Mouse (Mus musculus): ENCODE measurements around the gene Ptk7.
"Not testable (repeated sequence)": the region's sequence is repeated elsewhere in the genome, so short reads cannot be mapped to it uniquely, and the experiment has no call there.

The Ptk7 gene

GRCm38 (mm10) chr17:46557321-46557720, 72.0 kb downstream of the Ptk7 start:
- DNase-seq (ENCODE audit: low read depth, low spot score), result not testable (repeated sequence)

GRCm38 (mm10) chr17:46556584-46556945, 72.7 kb downstream of the Ptk7 start:
- DNase-seq (ENCODE audit: low read depth, low spot score), result no peak

- DNase-seq (ENCODE audit: low read depth, low spot score), result peak; percentile 98
Measured at GRCm38 (mm10) chr17:46555673-46556583, 73.4 kb downstream of the Ptk7 start, which contains the start of gene Srf. Gene Srf (minus strand): TSS chr17:46556175.

- DNase-seq (ENCODE audit: low read depth, low spot score), result no peak
Measured at GRCm38 (mm10) chr17:46554977-46555672, 74.2 kb downstream of the Ptk7 start.

GRCm38 (mm10) chr17:46554646-46554976, 74.7 kb downstream of the Ptk7 start:
- no peak for DNase-seq (ENCODE audit: low read depth, low spot score)

- DNase-seq (ENCODE audit: low read depth, low spot score), result no peak
Measured at GRCm38 (mm10) chr17:46553926-46554325, 75.4 kb downstream of the Ptk7 start.

GRCm38 (mm10) chr17:46553469-46553868, 75.8 kb downstream of the Ptk7 start:
- DNase-seq (ENCODE audit: low read depth, low spot score), result no peak

- DNase-seq (ENCODE audit: low read depth, low spot score), result peak; percentile 91
Measured at GRCm38 (mm10) chr17:46552841-46553423, 76.4 kb downstream of the Ptk7 start.

GRCm38 (mm10) chr17:46552151-46552550, 77.2 kb downstream of the Ptk7 start:
- no peak for DNase-seq (ENCODE audit: low read depth, low spot score)

GRCm38 (mm10) chr17:46551369-46551768, 77.9 kb downstream of the Ptk7 start:
- DNase-seq (ENCODE audit: low read depth, low spot score), result no peak

- no peak for DNase-seq (ENCODE audit: low read depth, low spot score)
Measured at GRCm38 (mm10) chr17:46550904-46551303, 78.4 kb downstream of the Ptk7 start.

- DNase-seq (ENCODE audit: low read depth, low spot score), result no peak
Measured at GRCm38 (mm10) chr17:46549642-46550041, 79.7 kb downstream of the Ptk7 start.

GRCm38 (mm10) chr17:46549193-46549592, 80.1 kb downstream of the Ptk7 start:
- DNase-seq (ENCODE audit: low read depth, low spot score), result no peak

- no peak for DNase-seq (ENCODE audit: low read depth, low spot score)
Measured at GRCm38 (mm10) chr17:46548741-46549140, 80.6 kb downstream of the Ptk7 start.

- DNase-seq (ENCODE audit: low read depth, low spot score), result no peak
Measured at GRCm38 (mm10) chr17:46547923-46548322, 81.4 kb downstream of the Ptk7 start.

GRCm38 (mm10) chr17:46546995-46547394, 82.3 kb downstream of the Ptk7 start:
- no peak for DNase-seq (ENCODE audit: low read depth, low spot score)

- no peak for DNase-seq (ENCODE audit: low read depth, low spot score)
Measured at GRCm38 (mm10) chr17:46546591-46546990, 82.7 kb downstream of the Ptk7 start.

GRCm38 (mm10) chr17:46545813-46546564, 83.3 kb downstream of the Ptk7 start, which contains the start of gene Cul9:
Gene Cul9 (minus strand): TSS chr17:46546388.
- peak; percentile 74 for DNase-seq (ENCODE audit: low read depth, low spot score)

- no peak for DNase-seq (ENCODE audit: low read depth, low spot score)
Measured at GRCm38 (mm10) chr17:46543661-46544060, 85.6 kb downstream of the Ptk7 start.

- no peak for DNase-seq (ENCODE audit: low read depth, low spot score)
Measured at GRCm38 (mm10) chr17:46525579-46526307, 103.6 kb downstream of the Ptk7 start.

- DNase-seq (ENCODE audit: low read depth, low spot score), result no peak
Measured at GRCm38 (mm10) chr17:46525065-46525464, 104.2 kb downstream of the Ptk7 start.
